Mouse (Mus musculus) liver, embryonic 14.5 days (tissue): ENCODE measurements around the gene Ccdc13. TPM values are rescaled to one million over a fixed set of nuclear protein-coding genes. Genes with fewer than 3 reads are reported as not detected.
A peak's percentile ranks its signal among the peaks of the same experiment; 100 is the strongest.

Source experiments
- ATAC-seq: fragments of 200-750 bp; cut with Nextera tagmentation; 2 replicates; pipeline ENCODE4 v1.8.0; 2017; ENCODE audit warnings: moderate number of reproducible peaks, mild to moderate bottlenecking, moderate library complexity; ENCODE audit not compliant: insufficient read depth
- DNase-seq, 3 experiments: peaks; one replicate each; pipeline ENCODE4 v3.0.0-alpha.2; 2012 to 2013; ENCODE audit warnings: low read depth in 3 of 3, low spot score in 3 of 3
- H3K27ac ChIP-seq: fragments of 300-500 bp; sonication (generic); 2 replicates; pipeline ENCODE4 v1.5.1; 2014; ENCODE audit warnings: moderate library complexity, mild to moderate bottlenecking, control low read depth, inconsistent platforms
- H3K27me3 ChIP-seq: fragments of 300-500 bp; sonication (generic); 2 replicates; pipeline ENCODE4 v1.6.1; 2014; ENCODE audit warnings: mild to moderate bottlenecking, low read length, moderate library complexity; ENCODE audit not compliant: control insufficient read depth, insufficient read depth
- H3K36me3 ChIP-seq: fragments of 300-500 bp; sonication (generic); replicated peaks from 2 replicates; pipeline ENCODE4 v1.6.1; 2014; ENCODE audit warnings: low read depth; ENCODE audit not compliant: control insufficient read depth, insufficient read depth
- H3K4me1 ChIP-seq, 2 experiments: fragments of 200-500 bp in 1 of 2; fragments of 300-500 bp in 1 of 2; sonication (generic) in 1 of 2; replicated peaks; 2 replicates each; pipeline ENCODE4 v1.6.1; 2012 to 2014; ENCODE audit warnings: antibody characterized with exemption in 1 of 2, inconsistent platforms in 1 of 2, low read length in 1 of 2; ENCODE audit not compliant: control insufficient read depth in 2 of 2, insufficient read depth in 2 of 2
- H3K4me2 ChIP-seq: fragments of 300-500 bp; sonication (generic); 2 replicates; pipeline ENCODE4 v1.6.1; 2014; ENCODE audit warnings: low read depth, mild to moderate bottlenecking, control low read depth, moderate library complexity
- H3K4me3 ChIP-seq, 2 experiments: fragments of 200-500 bp in 1 of 2; fragments of 300-500 bp in 1 of 2; sonication (generic) in 1 of 2; 2 replicates each; pipeline ENCODE4 v1.5.1; 2012 to 2014; ENCODE audit warnings: low read depth in 2 of 2, low read length in 2 of 2, mild to moderate bottlenecking in 2 of 2, control low read depth in 1 of 2, inconsistent platforms in 1 of 2, moderate library complexity in 1 of 2; ENCODE audit not compliant: insufficient read depth in 1 of 2
- H3K9ac ChIP-seq: fragments of 300-500 bp; sonication (generic); replicated peaks from 2 replicates; pipeline ENCODE4 v1.6.1; 2014; ENCODE audit warnings: mild to moderate bottlenecking, control low read depth, moderate library complexity
- H3K9me3 ChIP-seq: fragments of 300-500 bp; sonication (generic); 2 replicates; pipeline ENCODE4 v1.6.1; 2016; ENCODE audit warnings: low read length, mixed read lengths; ENCODE audit not compliant: control insufficient read depth
- CTCF ChIP-seq: IDR thresholded peaks from 2 replicates; pipeline ENCODE4 v1.5.1; 2016; ENCODE audit warnings: antibody characterized with exemption, low read depth, control low read depth
- EP300 ChIP-seq: IDR thresholded peaks from 2 replicates; pipeline ENCODE4 v1.6.1; 2016; ENCODE audit warnings: antibody characterized with exemption, low read depth
- WGBS: fragments of 180-500 bp; shearing (Covaris S2); extraction: QIAGEN DNeasy Blood & Tissue Kit; methylation state at CpG from one replicate; pipeline ENCODE4 v1.1.7; 2014; ENCODE audit not compliant: insufficient replicate concordance; 5-methylcytosine and 5-hydroxymethylcytosine counted together
- polyA plus RNA-seq, 2 experiments: library from polyadenylated mRNA; depleted of rRNA in 1 of 2; stranded (reverse) in 1 of 2; unstranded in 1 of 2; fragments of >200 nt; fragmentation: Nextera tagmentation in 1 of 2; extraction: Ambion mirVana in 1 of 2; gene quantifications; 2 replicates each; pipeline versions ENCODE4 v1.2.1 to v1.2.3; 2012 to 2014

Ccdc13 gene
- polyA plus RNA-seq, 2 experiments, result not detected

DNA sequence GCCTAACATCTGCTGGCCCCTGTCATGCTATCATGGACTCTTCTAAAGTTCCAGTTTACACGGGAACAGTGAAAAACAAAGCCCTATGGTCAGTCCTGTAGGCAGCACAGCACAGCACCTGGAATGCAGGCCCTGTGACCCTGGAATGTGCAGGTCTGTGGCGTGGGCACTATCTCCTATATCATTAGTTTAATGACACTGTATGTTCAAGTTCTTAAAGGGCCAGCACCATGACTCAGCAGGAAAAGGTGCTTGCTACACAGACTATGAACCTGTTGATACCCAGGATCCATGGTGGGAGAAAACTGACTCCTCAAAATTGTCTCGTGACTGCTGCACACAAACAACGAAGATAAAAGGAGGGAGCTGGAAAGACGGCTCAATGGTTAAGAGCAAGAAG lies 8.6 kb upstream of the Ccdc13 start:
- Histone ChIP-seq H3K27ac (no peak overlapping the region), H3K4me2 (no peak overlapping the region), H3K9ac (no peak overlapping the region), H3K27me3 (no peaks in the 10 kb centered on the region), H3K9me3 (no peaks in the 10 kb centered on the region), H3K4me1 (0 out of 4 replicates have a peak, but pooled peaks cover 0 to 3% of the 10 kb centered on the region in 2 experiments), H3K36me3 (peaks cover 18% of the 10 kb centered on the region), H3K4me3 (no peak overlapping the region)
- DNase-seq, result no peak
- WGBS, result 56% methylated on average over 5 of the region's 5 CpGs
- TF ChIP-seq CTCF (no peak), EP300 (no peak)
- ATAC-seq, result 0 out of 2 replicates have a peak, but pooled peaks have one; percentile 49

DNA sequence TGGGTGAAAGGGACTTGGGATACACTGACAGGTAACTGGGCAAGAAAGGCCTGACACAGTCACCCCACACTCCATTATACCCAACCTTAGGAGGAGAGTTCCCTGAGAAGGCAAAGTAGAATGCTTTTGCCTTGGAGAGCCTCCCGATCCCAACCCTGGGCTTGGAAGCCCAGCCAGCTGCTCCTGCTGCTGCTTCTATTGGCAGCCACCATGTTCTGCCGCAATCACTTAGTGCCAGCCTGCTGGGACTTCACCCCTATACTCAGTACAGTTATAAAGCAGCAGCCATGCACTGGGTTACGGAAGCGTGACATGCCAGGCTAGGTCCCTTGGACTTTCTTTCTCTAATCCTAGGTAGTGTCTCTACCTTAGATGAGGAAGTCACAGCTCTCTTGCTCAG lies 7.9 kb upstream of the Ccdc13 start:
- H3K36me3 ChIP-seq, result peaks cover 18% of the 10 kb centered on the region
- H3K27me3 ChIP-seq, result no peaks in the 10 kb centered on the region
- H3K9ac ChIP-seq, result no peak overlapping the region
- ATAC-seq, result no peak
- DNase-seq, result no peak
- 0 out of 4 replicates have a peak, but pooled peaks cover 0 to 3% of the 10 kb centered on the region in 2 experiments for H3K4me1 ChIP-seq
- no peak overlapping the region for H3K4me2 ChIP-seq
- WGBS, result 85% methylated on average over 4 of the region's 4 CpGs
- no peak overlapping the region for H3K27ac ChIP-seq
- no peak overlapping the region for H3K4me3 ChIP-seq
- no peaks in the 10 kb centered on the region for H3K9me3 ChIP-seq
- TF ChIP-seq EP300 (no peak), CTCF (no peak)

DNA sequence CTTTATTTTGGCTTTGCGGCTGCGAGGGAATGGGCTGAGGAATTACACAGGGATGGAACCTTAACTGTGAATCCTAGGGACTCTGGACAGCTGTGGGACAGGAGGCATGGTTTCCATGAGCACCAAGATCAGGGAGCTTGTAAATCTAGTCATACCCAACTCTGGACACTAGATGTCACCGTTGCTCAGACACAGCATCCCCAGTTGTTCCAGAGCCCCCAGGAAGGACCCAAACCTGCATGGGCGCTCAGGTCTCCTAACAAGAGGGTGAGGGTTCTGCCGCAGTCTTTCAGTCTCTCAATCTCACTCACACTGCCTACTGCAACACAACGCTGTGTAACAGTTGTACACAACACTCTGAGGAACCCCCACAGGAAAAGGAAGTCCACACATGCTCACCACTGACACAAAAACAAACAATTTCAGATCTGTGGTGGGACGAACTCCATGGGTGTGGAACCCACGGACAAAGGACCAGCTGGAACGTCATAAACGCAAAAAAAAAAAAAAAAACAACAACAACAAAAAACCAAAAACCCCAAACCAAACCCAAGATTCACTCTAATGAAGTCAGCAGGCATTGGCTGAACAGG lies 7.4 kb upstream of the Ccdc13 start:
- DNase-seq, result no peak
- no peak overlapping the region for H3K4me3 ChIP-seq
- TF ChIP-seq CTCF, result peak; percentile 71
- TF ChIP-seq EP300, result no peak
- ATAC-seq, result no peak
- WGBS, result 32% methylated on average over 10 of the region's 10 CpGs
- H3K4me2 ChIP-seq, result no peak overlapping the region
- H3K27me3 ChIP-seq, result no peaks in the 10 kb centered on the region
- peaks cover 15% of the 10 kb centered on the region for H3K36me3 ChIP-seq
- H3K9me3 ChIP-seq, result no peaks in the 10 kb centered on the region
- H3K4me1 ChIP-seq, result 0 out of 4 replicates have a peak, but pooled peaks cover 0 to 3% of the 10 kb centered on the region in 2 experiments
- H3K9ac ChIP-seq, result no peak overlapping the region
- no peak overlapping the region for H3K27ac ChIP-seq

DNA sequence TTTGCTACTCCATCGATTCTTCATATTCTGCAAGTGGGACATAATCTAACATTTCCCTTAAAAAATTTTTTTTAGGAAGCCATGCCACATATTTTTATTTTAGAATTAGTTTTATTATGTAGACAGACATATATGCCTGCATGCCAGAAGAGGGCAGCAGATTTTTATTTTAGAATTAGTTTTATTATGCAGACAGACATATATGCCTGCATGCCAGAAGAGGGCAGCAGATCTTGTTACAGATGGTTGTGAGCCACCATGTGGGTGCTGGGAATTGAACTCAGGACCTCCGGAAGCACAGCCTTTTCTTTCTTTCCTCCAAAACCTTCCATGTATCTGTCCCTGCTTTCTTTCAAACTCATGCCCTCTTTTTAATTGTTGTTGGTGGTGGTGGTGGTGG lies 3.7 kb upstream of the Ccdc13 start:
- Histone ChIP-seq H3K9ac (no peak overlapping the region), H3K4me3 (no peak overlapping the region), H3K4me2 (no peak overlapping the region), H3K9me3 (no peaks in the 10 kb centered on the region), H3K4me1 (no peaks in the 10 kb centered on the region), H3K27me3 (peaks cover 8% of the 10 kb centered on the region; the same call in 1 of the 2 replicates), H3K36me3 (no peaks in the 10 kb centered on the region), H3K27ac (no peak overlapping the region)
- ATAC-seq (no peak), DNase-seq (no peak)
- no peak for TF ChIP-seq EP300
- peak; percentile 45; the same call in 1 of the 2 replicates for TF ChIP-seq CTCF
- WGBS, result 72% methylated on average over 2 of the region's 2 CpGs

DNA sequence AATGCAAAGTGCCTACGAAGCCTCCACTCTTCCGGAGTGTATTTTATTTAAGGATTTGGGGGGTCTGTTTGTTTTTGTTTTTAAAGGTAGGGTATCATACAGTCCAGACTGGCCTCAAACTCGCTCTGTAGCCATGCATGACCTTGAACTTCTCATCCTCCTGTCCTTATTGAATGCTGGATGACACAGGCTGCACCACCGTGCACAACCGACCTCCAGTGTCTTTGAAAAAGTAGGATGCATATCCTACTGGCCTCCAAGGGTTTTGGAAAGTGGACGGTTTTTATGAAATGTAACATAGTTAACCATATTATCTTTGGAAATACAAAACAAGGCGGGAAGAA lies 333 bp upstream of the Ccdc13 start:
- Histone ChIP-seq H3K9ac (no peak overlapping the region), H3K36me3 (no peaks in the 10 kb centered on the region)
- peak; percentile 31; the same call in 1 of the 2 replicates for ATAC-seq

More for the DNA sequence above, 333 bp upstream of the Ccdc13 start:
- Histone ChIP-seq H3K4me1 (no peaks in the 10 kb centered on the region), H3K4me2 (peak overlapping the region; percentile 58), H3K9me3 (no peaks in the 10 kb centered on the region), H3K27me3 (peaks cover 8% of the 10 kb centered on the region; the same call in 1 of the 2 replicates), H3K4me3 (peak overlapping the region in 1 of 2 experiments; percentile 19; a peak in 1 of 4 replicates), H3K27ac (no peak overlapping the region)
- 30% methylated on average over 7 of the region's 7 CpGs for WGBS
- TF ChIP-seq CTCF, result no peak
- TF ChIP-seq EP300, result no peak
- DNase-seq, result no peak
